Mouse (Mus musculus) heart, embryonic 11.5 days (tissue): Measurements from ENCODE around the gene Msi2. TPM values are rescaled to one million over a fixed set of nuclear protein-coding genes. Genes with fewer than 3 reads are reported as not detected.
A peak's percentile ranks its signal among the peaks of the same experiment; 100 is the strongest.

Experiments
- ATAC-seq: fragments of 200-750 bp; cut with Nextera tagmentation; replicated peaks from 2 replicates; pipeline ENCODE4 v1.8.0; 2017; ENCODE audit warnings: moderate library complexity; ENCODE audit not compliant: insufficient number of reproducible peaks, low FRiP score, low TSS enrichment
- H3K27ac ChIP-seq: fragments of 300-500 bp; sonication (generic); 2 replicates; pipeline ENCODE4 v1.5.1; 2014; ENCODE audit warnings: mild to moderate bottlenecking, low read depth, low read length
- H3K27me3 ChIP-seq: fragments of 300-500 bp; sonication (generic); 2 replicates; pipeline ENCODE4 v1.6.1; 2014; ENCODE audit warnings: mild to moderate bottlenecking, low read length, mixed read lengths; ENCODE audit not compliant: control insufficient read depth, insufficient read depth
- H3K36me3 ChIP-seq: fragments of 300-500 bp; sonication (generic); 2 replicates; pipeline ENCODE4 v1.6.1; 2014; ENCODE audit warnings: mild to moderate bottlenecking, low read length, moderate library complexity, mixed read lengths; ENCODE audit not compliant: control insufficient read depth, insufficient read depth
- H3K4me1 ChIP-seq: fragments of 300-500 bp; sonication (generic); 2 replicates; pipeline ENCODE4 v1.6.1; 2014; ENCODE audit warnings: low read length; ENCODE audit not compliant: control insufficient read depth, insufficient read depth
- H3K4me2 ChIP-seq: fragments of 300-500 bp; sonication (generic); 2 replicates; pipeline ENCODE4 v1.6.1; 2014; ENCODE audit warnings: mild to moderate bottlenecking, moderate library complexity
- H3K4me3 ChIP-seq: fragments of 300-500 bp; sonication (generic); 2 replicates; pipeline ENCODE4 v1.5.1; 2014; ENCODE audit warnings: low read depth, low read length
- H3K9ac ChIP-seq: fragments of 300-500 bp; sonication (generic); 2 replicates; pipeline ENCODE4 v1.6.1; 2014; ENCODE audit warnings: mild to moderate bottlenecking, low read depth, low read length, moderate library complexity
- H3K9me3 ChIP-seq: fragments of 300-500 bp; sonication (generic); replicated peaks from 2 replicates; pipeline ENCODE4 v1.6.1; 2016; ENCODE audit warnings: low read length; ENCODE audit not compliant: control insufficient read depth
- WGBS: fragments of 180-500 bp; shearing (Covaris S2); extraction: QIAGEN DNeasy Blood & Tissue Kit; methylation state at CpG from one replicate; pipeline ENCODE4 v1.1.7; 2014; ENCODE audit not compliant: insufficient replicate concordance; 5-methylcytosine and 5-hydroxymethylcytosine counted together
- polyA plus RNA-seq: library from polyadenylated mRNA; unstranded; fragments of >200 nt; fragmentation: Nextera tagmentation; extraction: Ambion mirVana; gene quantifications from 2 replicates; pipeline ENCODE4 v1.2.1, GENCODE M21; 2014

Gene Msi2
- polyA plus RNA-seq, 1 experiment from 2014 or later: 18.4 TPM

GRCm38 (mm10) chr11:88660404-88660803, 57.9 kb downstream of the Msi2 start:
- H3K4me3 ChIP-seq: no peak overlapping the region
- WGBS: 79% methylated on average over 9 of the region's 9 CpGs
- H3K27me3 ChIP-seq: no peaks in the 10 kb centered on the region
- H3K27ac ChIP-seq: no peak overlapping the region
- H3K4me2 ChIP-seq: no peak overlapping the region
- peaks cover 47% of the 10 kb centered on the region for H3K4me1 ChIP-seq
- no peak overlapping the region for H3K9ac ChIP-seq
- H3K36me3 ChIP-seq: peaks cover 5% of the 10 kb centered on the region; the same call in 1 of the 2 replicates
- no peaks in the 10 kb centered on the region for H3K9me3 ChIP-seq
- no peak for ATAC-seq

- H3K4me3 ChIP-seq: no peak overlapping the region
These were observed 59.4 kb downstream of the Msi2 start for GRCm38 (mm10) chr11:88658926-88659325.

GRCm38 (mm10) chr11:88655786-88656185, 62.5 kb downstream of the Msi2 start:
- no peaks in the 10 kb centered on the region for H3K9me3 ChIP-seq
- no peak for ATAC-seq
- peak overlapping the region; percentile 42; the same call in 1 of the 2 replicates for H3K27ac ChIP-seq
- H3K4me2 ChIP-seq: no peak overlapping the region
- H3K4me1 ChIP-seq: peaks cover 53% of the 10 kb centered on the region
- 0 out of 2 replicates have a peak overlapping the region, but pooled peaks have one; percentile 4 for H3K9ac ChIP-seq
- no peak overlapping the region for H3K4me3 ChIP-seq
- H3K36me3 ChIP-seq: 0 out of 2 replicates have a peak, but pooled peaks cover 3% of the 10 kb centered on the region
- H3K27me3 ChIP-seq: no peaks in the 10 kb centered on the region
- 51% methylated on average over 8 of the region's 8 CpGs for WGBS

More at GRCm38 (mm10) chr11:88658926-88659325, 59.4 kb downstream of the Msi2 start:
- ATAC-seq: no peak
- Histone ChIP-seq H3K9ac (no peak overlapping the region), H3K27me3 (no peaks in the 10 kb centered on the region), H3K9me3 (no peaks in the 10 kb centered on the region), H3K27ac (no peak overlapping the region), H3K36me3 (peaks cover 5% of the 10 kb centered on the region; the same call in 1 of the 2 replicates), H3K4me2 (no peak overlapping the region), H3K4me1 (peaks cover 51% of the 10 kb centered on the region)
- 89% methylated on average over 5 of the region's 5 CpGs for WGBS

GRCm38 (mm10) chr11:88655214-88655566, 63.1 kb downstream of the Msi2 start:
- Histone ChIP-seq H3K9ac (no peak overlapping the region), H3K9me3 (no peaks in the 10 kb centered on the region), H3K27me3 (no peaks in the 10 kb centered on the region), H3K36me3 (0 out of 2 replicates have a peak, but pooled peaks cover 3% of the 10 kb centered on the region), H3K4me1 (peaks cover 56% of the 10 kb centered on the region), H3K4me3 (no peak overlapping the region), H3K27ac (peak overlapping the region; percentile 63), H3K4me2 (no peak overlapping the region)
- ATAC-seq: no peak
- 74% methylated on average over 3 of the region's 3 CpGs for WGBS

GRCm38 (mm10) chr11:88654391-88655213, 63.7 kb downstream of the Msi2 start:
- Histone ChIP-seq H3K4me2 (no peak overlapping the region), H3K27me3 (no peaks in the 10 kb centered on the region), H3K36me3 (0 out of 2 replicates have a peak, but pooled peaks cover 3% of the 10 kb centered on the region), H3K4me1 (peaks cover 59% of the 10 kb centered on the region), H3K4me3 (no peak overlapping the region), H3K9ac (no peak overlapping the region), H3K9me3 (no peaks in the 10 kb centered on the region), H3K27ac (peak overlapping the region; percentile 63)
- WGBS: 57% methylated on average over 18 of the region's 18 CpGs
- ATAC-seq: no peak

GRCm38 (mm10) chr11:88650275-88650674, 68.0 kb downstream of the Msi2 start:
- 58% methylated on average over 4 of the region's 4 CpGs for WGBS
- peaks cover 68% of the 10 kb centered on the region for H3K4me1 ChIP-seq
- H3K4me3 ChIP-seq: no peak overlapping the region
- H3K4me2 ChIP-seq: no peak overlapping the region
- 0 out of 2 replicates have a peak overlapping the region, but pooled peaks have one; percentile 4 for H3K9ac ChIP-seq
- H3K9me3 ChIP-seq: no peaks in the 10 kb centered on the region
- H3K27ac ChIP-seq: no peak overlapping the region
- peaks cover 3% of the 10 kb centered on the region; the same call in 1 of the 2 replicates for H3K36me3 ChIP-seq
- no peaks in the 10 kb centered on the region for H3K27me3 ChIP-seq
- ATAC-seq: no peak

GRCm38 (mm10) chr11:88649009-88649408, 69.3 kb downstream of the Msi2 start:
- Histone ChIP-seq H3K27ac (no peak overlapping the region), H3K4me1 (peaks cover 60% of the 10 kb centered on the region), H3K27me3 (no peaks in the 10 kb centered on the region), H3K9me3 (no peaks in the 10 kb centered on the region), H3K9ac (no peak overlapping the region), H3K36me3 (peaks cover 3% of the 10 kb centered on the region; the same call in 1 of the 2 replicates), H3K4me2 (no peak overlapping the region), H3K4me3 (no peak overlapping the region)
- ATAC-seq: no peak
- 40% methylated on average over 2 of the region's 2 CpGs for WGBS

- Histone ChIP-seq H3K9me3 (no peaks in the 10 kb centered on the region), H3K27ac (0 out of 2 replicates have a peak overlapping the region, but pooled peaks have one; percentile 29), H3K27me3 (no peaks in the 10 kb centered on the region), H3K4me1 (peaks cover 56% of the 10 kb centered on the region), H3K4me2 (no peak overlapping the region), H3K36me3 (peaks cover 3% of the 10 kb centered on the region; the same call in 1 of the 2 replicates), H3K9ac (no peak overlapping the region), H3K4me3 (no peak overlapping the region)
- no peak for ATAC-seq
- whole genome bisulfite sequencing: 45% methylated on average over 5 of the region's 5 CpGs
These were observed 69.9 kb downstream of the Msi2 start for GRCm38 (mm10) chr11:88648407-88648806.
